Mouse (Mus musculus): ENCODE results near the gene Tmem128.

GRCm38 (mm10) chr5:38302651-38303050, 42.7 kb downstream of the Tmem128 start:
- TF ChIP-seq POLR2A (IDR thresholded peaks at IDR 0.05; ENCODE audit: insufficient read depth, low read depth, low read length) (no peak), CTCF (IDR thresholded peaks at IDR 0.05; ENCODE audit: insufficient read depth, low read depth, low read length) (no peak)
